Mouse (Mus musculus): ENCODE results near the gene Alg6. TPM values are rescaled to one million over a fixed set of nuclear protein-coding genes. Genes with fewer than 3 reads are reported as not detected.

The Alg6 gene
- total RNA-seq (2023; ENCODE audit: inconsistent age), result 4.3 to 8.1 TPM (median 6.1 TPM) in 4 replicates

DNA sequence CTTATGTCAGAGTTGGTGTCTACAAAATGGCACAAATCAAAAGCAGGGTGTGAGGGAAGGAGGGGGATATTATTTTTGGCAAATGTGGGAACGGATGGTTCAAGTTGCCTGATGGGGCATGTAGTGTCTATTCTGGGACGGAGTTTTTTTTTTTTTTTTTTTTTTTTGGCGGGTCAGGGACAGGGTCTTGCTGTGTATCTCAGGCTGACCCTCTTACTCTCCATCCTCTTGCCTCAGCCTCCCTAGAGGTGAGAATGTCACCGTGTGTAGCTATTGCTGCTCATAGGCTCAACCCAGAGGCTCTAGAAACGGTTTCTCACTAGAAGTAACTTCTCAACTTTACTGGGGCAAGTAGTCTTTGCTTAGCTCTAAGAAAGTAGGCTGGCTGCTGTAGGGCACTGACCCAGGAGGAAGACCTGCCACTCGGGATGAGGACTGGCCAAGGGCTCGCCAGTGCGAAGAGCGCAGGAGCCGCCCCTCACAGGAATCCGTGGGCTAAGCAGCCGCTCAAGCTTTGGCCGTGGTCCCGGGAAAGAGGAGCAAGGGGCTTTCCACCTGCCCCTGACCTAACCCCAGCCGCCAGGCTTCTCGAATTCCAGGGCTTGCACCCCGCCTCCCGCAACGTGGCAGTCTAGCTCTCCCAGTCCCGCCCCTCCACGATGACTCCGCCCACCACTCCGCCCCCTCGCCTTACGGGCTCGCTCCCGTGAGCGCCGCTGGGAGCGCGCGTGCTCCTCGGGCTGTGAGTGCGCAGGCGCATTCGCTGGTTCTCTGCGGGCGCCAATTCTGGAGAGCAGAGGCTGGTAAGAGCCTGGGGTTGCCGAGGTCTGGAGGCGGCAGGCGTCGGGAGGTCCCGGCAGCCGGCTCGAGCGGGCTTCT, at the start of gene Alg6:
TSS of gene Alg6 (plus strand) at position 761 of the 879 bp plus-strand sequence.

Other genes with a start within 250 kb of the Alg6 start
- gene Foxd3, start 59.4 kb upstream of the Alg6 start, total RNA-seq (2023; ENCODE audit: inconsistent age), result not detected in 4 replicates
- 3.4 to 14.4 TPM (median 4.8 TPM) in 4 replicates for gene Efcab7, start 113.5 kb downstream of the Alg6 start, total RNA-seq (2023; ENCODE audit: inconsistent age)
- gene Pgm1, start 213.8 kb downstream of the Alg6 start, total RNA-seq (2023; ENCODE audit: inconsistent age), result 14.0 to 16.6 TPM (median 15.1 TPM) in 4 replicates
- gene Itgb3bp, start 214.1 kb downstream of the Alg6 start, total RNA-seq (2023; ENCODE audit: inconsistent age), result 8.9 to 11.0 TPM (median 9.9 TPM) in 4 replicates